Mouse (Mus musculus) forebrain, embryonic 12.5 days (tissue): ENCODE data around the gene Chrna1. TPM values are rescaled to one million over a fixed set of nuclear protein-coding genes. Genes with fewer than 3 reads are reported as not detected.

Experiments
- ATAC-seq: fragments of 200-750 bp; cut with Nextera tagmentation; 2 replicates; pipeline ENCODE4 v1.8.0; 2017; ENCODE audit warnings: moderate TSS enrichment; ENCODE audit not compliant: low FRiP score
- H3K27ac ChIP-seq: fragments of 300-500 bp; sonication (generic); 2 replicates; pipeline ENCODE4 v1.5.1; 2016; ENCODE audit warnings: mild to moderate bottlenecking
- H3K27me3 ChIP-seq: fragments of 300-500 bp; sonication (generic); 2 replicates; pipeline ENCODE4 v1.6.1; 2016; ENCODE audit warnings: mild to moderate bottlenecking
- H3K36me3 ChIP-seq: fragments of 300-500 bp; sonication (generic); replicated peaks from 2 replicates; pipeline ENCODE4 v1.6.1; 2016; ENCODE audit warnings: mild to moderate bottlenecking
- H3K4me1 ChIP-seq: fragments of 300-500 bp; sonication (generic); 2 replicates; pipeline ENCODE4 v1.6.1; 2016
- H3K4me2 ChIP-seq: fragments of 300-500 bp; sonication (generic); 2 replicates; pipeline ENCODE4 v1.6.1; 2016; ENCODE audit warnings: mild to moderate bottlenecking, moderate library complexity
- H3K4me3 ChIP-seq: fragments of 300-500 bp; sonication (generic); replicated peaks from 2 replicates; pipeline ENCODE4 v1.5.1; 2016; ENCODE audit warnings: mild to moderate bottlenecking
- H3K9ac ChIP-seq: fragments of 300-500 bp; sonication (generic); 2 replicates; pipeline ENCODE4 v1.6.1; 2016; ENCODE audit warnings: mild to moderate bottlenecking
- H3K9me3 ChIP-seq: fragments of 300-500 bp; sonication (generic); 2 replicates; pipeline ENCODE4 v1.6.1; 2016
- WGBS: fragments of 180-500 bp; shearing (Covaris S2); methylation state at CpG from one replicate; pipeline ENCODE4 v1.1.7; 2016; 5-methylcytosine and 5-hydroxymethylcytosine counted together
- polyA plus RNA-seq: library from polyadenylated mRNA; unstranded; fragments of >200 nt; fragmentation: Nextera tagmentation; extraction: Ambion mirVana; gene quantifications from 2 replicates; pipeline ENCODE4 v1.2.1, GENCODE M21; 2016

The Chrna1 gene
- polyA plus RNA-seq, 1 experiment from 2014 or later: 0.10 TPM

DNA sequence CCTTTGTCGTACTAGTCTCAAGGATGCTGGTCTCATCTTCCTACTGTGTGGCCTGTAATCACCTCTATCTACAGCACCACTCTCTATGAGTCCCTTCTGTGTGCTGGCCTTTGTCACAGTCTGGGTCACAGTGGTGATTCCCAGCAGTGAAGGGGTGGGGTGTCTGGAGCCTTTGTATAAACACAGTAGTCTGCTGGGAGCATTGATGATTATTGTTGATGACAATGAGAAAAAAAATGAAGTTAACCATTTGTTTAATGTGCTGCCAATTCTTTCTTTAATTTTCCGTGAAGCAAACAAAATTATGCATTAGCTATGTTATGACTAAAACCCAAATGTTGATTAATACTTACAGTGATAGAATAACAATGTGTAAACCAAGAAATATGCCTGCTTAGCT lies 8.8 kb upstream of the Chrna1 start:
- H3K27me3 ChIP-seq: peaks cover 18% of the 10 kb centered on the region; the same call in 1 of the 2 replicates
- 81% methylated on average over 2 of the region's 2 CpGs for WGBS
- H3K4me3 ChIP-seq: no peak overlapping the region
- peaks cover 19% of the 10 kb centered on the region for H3K4me1 ChIP-seq
- H3K27ac ChIP-seq: no peak overlapping the region
- no peak overlapping the region for H3K4me2 ChIP-seq
- no peaks in the 10 kb centered on the region for H3K9me3 ChIP-seq
- no peaks in the 10 kb centered on the region for H3K36me3 ChIP-seq
- H3K9ac ChIP-seq: no peak overlapping the region
- no peak for ATAC-seq

DNA sequence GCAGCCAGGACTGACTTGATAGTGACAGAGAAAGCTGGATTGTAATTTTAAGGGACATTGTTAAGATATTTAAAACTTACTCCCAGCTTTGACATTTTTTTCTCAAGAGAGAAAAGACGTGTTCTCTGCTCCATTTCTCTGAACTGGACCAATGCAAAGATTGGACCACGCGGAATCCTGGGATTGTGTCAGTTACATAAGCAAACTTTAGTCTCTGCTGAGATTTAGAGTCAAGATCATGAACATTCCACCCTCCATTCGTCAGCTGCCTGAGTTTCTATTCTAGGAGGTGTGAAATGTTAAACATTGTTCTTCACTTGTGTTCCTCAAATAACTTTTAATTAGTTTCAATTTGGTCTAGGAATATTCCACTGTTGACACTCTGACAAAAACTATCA lies 7.0 kb upstream of the Chrna1 start:
- Histone ChIP-seq H3K9ac (no peak overlapping the region), H3K4me3 (no peak overlapping the region), H3K4me2 (no peak overlapping the region), H3K9me3 (no peaks in the 10 kb centered on the region), H3K36me3 (no peaks in the 10 kb centered on the region), H3K4me1 (peaks cover 19% of the 10 kb centered on the region), H3K27me3 (peaks cover 18% of the 10 kb centered on the region; the same call in 1 of the 2 replicates), H3K27ac (no peak overlapping the region)
- no peak for ATAC-seq
- 58% methylated on average over 4 of the region's 4 CpGs for WGBS

DNA sequence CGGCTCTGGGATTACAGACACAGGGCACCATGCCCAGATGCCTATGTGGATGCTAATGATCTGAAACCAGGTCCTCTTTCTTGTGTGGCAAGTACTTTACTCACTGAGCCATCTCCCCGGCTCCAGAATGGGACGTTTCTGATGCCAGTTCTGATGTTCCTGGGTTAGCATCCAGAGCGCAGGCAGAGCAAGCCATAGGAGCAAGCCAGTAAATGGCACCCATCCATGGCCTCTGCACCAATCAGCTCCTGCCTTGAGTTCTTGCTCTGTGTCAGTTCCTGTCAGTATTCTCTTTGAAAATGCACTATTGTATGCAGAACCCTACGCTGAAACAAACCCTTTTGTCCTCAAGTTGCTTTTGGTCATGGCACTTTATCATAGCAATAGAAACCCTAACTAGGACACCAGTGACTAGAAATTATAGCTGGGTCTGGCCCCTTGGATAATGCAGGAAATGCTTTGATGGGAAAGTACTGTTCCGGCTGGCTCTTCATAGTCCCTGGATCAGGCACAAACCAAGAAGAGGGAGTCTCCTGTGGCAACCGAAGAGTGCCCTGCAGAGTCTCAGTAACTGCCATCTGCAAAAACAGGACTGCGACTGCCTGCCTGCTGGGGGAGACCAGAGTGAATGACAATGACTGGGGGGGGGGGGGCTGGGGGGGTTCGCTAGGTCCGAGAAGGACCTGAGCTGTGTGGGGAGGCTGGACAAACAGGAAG lies 6.4 kb upstream of the Chrna1 start:
- Histone ChIP-seq H3K27me3 (peaks cover 18% of the 10 kb centered on the region; the same call in 1 of the 2 replicates), H3K27ac (no peak overlapping the region), H3K4me1 (peaks cover 19% of the 10 kb centered on the region), H3K4me2 (no peak overlapping the region), H3K9ac (no peak overlapping the region), H3K9me3 (no peaks in the 10 kb centered on the region), H3K4me3 (no peak overlapping the region), H3K36me3 (no peaks in the 10 kb centered on the region)
- 62% methylated on average over 10 of the region's 10 CpGs for WGBS
- ATAC-seq: no peak

DNA sequence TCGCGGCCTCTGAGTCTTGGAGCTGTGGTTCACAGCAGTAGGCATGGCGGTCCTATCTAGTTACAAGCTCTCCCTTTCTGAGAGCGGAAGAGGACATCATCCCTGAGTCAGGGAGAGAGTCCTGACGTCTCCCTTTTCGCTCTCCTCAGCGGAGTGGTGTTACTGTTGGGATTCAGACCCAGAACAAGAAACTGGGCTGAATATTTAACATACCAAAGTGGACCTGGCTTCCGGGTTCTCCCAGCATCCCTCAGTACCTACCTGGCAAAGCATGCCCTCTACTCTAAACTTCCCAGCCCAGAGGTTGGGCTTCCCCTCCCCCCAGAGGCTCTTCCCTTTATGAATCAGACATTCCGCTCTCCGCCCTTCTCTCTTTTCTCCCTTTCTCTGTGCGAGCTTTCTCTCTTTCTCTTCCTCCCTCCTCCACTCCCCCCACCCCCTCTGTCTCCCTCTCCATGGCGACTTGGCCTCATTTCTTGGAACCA lies 5.3 kb upstream of the Chrna1 start:
- peaks cover 13% of the 10 kb centered on the region for H3K4me1 ChIP-seq
- no peaks in the 10 kb centered on the region for H3K36me3 ChIP-seq
- H3K27ac ChIP-seq: no peak overlapping the region
- peak overlapping the region; percentile 39; the same call in 1 of the 2 replicates for H3K9ac ChIP-seq
- no peaks in the 10 kb centered on the region for H3K9me3 ChIP-seq
- peaks cover 13% of the 10 kb centered on the region; the same call in 1 of the 2 replicates for H3K27me3 ChIP-seq
- ATAC-seq: peak; percentile 28; the same call in 1 of the 2 replicates
- H3K4me3 ChIP-seq: peak overlapping the region; percentile 40
- 17% methylated on average over 12 of the region's 12 CpGs for WGBS
- H3K4me2 ChIP-seq: peak overlapping the region; percentile 62

DNA sequence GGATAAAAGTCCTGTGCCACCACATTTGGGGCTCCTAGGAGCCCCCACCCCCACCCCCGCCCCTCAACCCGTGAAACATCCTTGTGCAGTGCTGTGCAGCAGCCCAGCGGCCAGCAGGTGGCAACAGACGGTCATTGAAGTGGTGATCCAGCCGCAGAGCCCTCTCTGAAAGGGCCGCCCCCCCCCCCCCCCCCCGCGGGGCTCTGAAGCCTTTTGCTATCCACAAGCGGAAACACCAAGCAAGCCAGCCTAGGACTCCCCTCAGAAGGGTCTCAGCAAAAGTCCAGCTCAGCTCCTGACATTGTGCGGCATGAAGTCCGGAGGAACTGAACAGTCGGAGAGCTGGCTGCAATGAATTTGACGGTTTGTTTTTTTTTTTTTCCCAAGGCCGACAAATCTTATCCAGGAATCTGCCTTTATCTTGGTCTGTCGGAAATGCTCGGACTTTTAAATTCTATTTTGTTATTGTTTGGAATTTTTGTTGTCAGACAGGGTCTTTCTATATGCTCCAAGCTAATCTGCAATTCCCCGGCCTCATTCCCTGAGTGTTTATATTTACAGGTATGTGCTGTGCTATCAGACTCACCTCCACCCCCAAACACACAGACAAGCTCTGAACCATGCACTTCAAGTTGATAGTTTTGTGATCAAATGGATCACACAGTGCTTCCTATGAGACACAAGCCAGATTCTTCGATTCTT lies 4.7 kb upstream of the Chrna1 start:
- Histone ChIP-seq H3K9me3 (no peaks in the 10 kb centered on the region), H3K36me3 (no peaks in the 10 kb centered on the region), H3K9ac (peak overlapping the region; percentile 39; the same call in 1 of the 2 replicates), H3K4me3 (peak overlapping the region; percentile 40), H3K27ac (no peak overlapping the region), H3K4me2 (peak overlapping the region; percentile 62), H3K4me1 (peaks cover 7% of the 10 kb centered on the region), H3K27me3 (peaks cover 13% of the 10 kb centered on the region; the same call in 1 of the 2 replicates)
- ATAC-seq: peak; percentile 90
- WGBS: 4% methylated on average over 18 of the region's 18 CpGs

DNA sequence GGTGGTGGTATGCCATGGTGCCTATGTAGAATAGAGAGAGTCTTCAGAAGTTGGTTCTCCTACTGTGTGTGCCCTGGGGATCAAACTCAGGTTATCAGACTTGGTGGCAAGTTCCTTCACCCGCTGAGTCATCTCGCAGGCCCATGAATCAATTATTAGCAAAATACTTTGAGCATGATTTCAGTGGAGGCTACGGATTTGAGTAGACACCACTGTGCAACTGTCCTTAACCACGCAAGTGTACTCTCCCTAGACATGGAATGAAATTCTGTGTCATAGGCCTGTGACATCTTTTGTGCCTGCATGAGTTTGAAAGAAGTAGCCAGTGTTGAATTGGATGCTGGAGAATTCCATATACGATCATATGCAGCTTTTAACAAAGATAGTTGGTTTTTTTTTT lies 582 bp upstream of the Chrna1 start:
- no peak for ATAC-seq
- H3K9ac ChIP-seq: no peak overlapping the region
- peaks cover 6% of the 10 kb centered on the region for H3K4me1 ChIP-seq
- H3K4me3 ChIP-seq: no peak overlapping the region
- no peak overlapping the region for H3K4me2 ChIP-seq
- H3K36me3 ChIP-seq: no peaks in the 10 kb centered on the region
- H3K27ac ChIP-seq: no peak overlapping the region
- WGBS: 92% methylated on average over 5 of the region's 5 CpGs
- no peaks in the 10 kb centered on the region for H3K9me3 ChIP-seq
- no peaks in the 10 kb centered on the region for H3K27me3 ChIP-seq

DNA sequence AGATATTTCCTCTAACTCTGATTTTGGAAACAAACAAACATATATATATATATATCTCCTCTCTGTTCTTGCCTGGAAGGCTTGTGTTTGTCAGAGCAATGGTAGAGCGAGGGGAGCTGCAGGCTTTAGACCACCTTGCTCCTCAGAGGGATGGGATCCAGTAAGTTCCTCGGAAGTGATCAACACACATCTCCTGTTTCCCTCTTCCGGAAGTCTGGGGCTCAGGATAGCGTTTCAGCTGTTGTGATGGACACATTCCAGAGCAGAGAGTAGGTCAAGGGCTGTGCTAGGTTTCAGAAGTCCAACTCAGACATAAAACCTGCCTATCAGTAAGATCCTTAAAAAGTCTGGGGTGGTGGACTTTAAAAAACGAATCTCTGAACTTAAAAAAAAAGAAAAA lies 970 bp downstream of the Chrna1 start:
- Histone ChIP-seq H3K4me1 (no peaks in the 10 kb centered on the region), H3K4me3 (no peak overlapping the region), H3K27ac (no peak overlapping the region), H3K9me3 (no peaks in the 10 kb centered on the region), H3K9ac (no peak overlapping the region), H3K36me3 (no peaks in the 10 kb centered on the region), H3K27me3 (no peaks in the 10 kb centered on the region), H3K4me2 (no peak overlapping the region)
- no peak for ATAC-seq
- WGBS: 73% methylated on average over 5 of the region's 5 CpGs

DNA sequence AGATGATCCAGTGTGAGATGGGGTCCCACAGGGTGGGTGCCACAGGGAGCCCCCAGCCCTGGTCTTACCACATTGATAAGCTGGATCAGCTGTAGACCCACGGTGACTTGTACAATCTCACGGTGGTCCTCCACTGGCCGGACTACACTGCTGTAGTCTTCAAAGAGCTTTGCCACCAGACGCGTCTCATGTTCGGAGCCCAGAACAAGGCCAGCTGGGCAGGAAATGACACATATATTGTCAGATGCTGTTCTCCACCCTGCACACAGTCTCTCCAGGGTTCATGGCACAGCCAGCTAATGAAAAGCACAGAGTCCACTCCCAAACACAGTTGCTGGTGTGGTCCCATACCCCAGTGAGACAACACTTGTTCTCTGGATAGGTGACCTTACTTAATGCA lies 5.7 kb downstream of the Chrna1 start:
- Histone ChIP-seq H3K9ac (no peak overlapping the region), H3K36me3 (no peaks in the 10 kb centered on the region), H3K27me3 (no peaks in the 10 kb centered on the region), H3K4me2 (no peak overlapping the region), H3K9me3 (no peaks in the 10 kb centered on the region), H3K4me1 (peaks cover 10% of the 10 kb centered on the region), H3K27ac (no peak overlapping the region), H3K4me3 (no peak overlapping the region)
- ATAC-seq: no peak
- 86% methylated on average over 6 of the region's 6 CpGs for WGBS

DNA sequence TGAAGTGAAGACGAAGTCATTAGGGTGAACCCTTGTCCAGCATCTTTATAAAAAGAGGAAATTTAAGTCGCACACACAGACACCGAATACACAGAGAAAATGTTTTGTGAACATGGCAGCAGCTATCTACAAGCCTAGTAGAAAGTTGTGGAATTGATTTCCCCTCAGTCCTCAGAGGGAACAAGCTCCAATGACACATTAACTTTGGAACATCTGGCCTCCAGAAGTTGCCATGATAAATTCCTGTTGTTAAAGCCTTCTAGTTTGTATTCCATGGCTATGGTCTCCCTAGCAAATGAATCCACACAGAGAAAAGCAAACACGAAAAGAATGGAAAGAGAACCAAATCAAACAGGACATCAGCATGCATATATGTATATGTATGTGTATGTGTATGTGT lies 6.6 kb downstream of the Chrna1 start:
- Histone ChIP-seq H3K27ac (0 out of 2 replicates have a peak overlapping the region, but pooled peaks have one; percentile 72), H3K36me3 (no peaks in the 10 kb centered on the region)
- ATAC-seq: no peak

DNA sequence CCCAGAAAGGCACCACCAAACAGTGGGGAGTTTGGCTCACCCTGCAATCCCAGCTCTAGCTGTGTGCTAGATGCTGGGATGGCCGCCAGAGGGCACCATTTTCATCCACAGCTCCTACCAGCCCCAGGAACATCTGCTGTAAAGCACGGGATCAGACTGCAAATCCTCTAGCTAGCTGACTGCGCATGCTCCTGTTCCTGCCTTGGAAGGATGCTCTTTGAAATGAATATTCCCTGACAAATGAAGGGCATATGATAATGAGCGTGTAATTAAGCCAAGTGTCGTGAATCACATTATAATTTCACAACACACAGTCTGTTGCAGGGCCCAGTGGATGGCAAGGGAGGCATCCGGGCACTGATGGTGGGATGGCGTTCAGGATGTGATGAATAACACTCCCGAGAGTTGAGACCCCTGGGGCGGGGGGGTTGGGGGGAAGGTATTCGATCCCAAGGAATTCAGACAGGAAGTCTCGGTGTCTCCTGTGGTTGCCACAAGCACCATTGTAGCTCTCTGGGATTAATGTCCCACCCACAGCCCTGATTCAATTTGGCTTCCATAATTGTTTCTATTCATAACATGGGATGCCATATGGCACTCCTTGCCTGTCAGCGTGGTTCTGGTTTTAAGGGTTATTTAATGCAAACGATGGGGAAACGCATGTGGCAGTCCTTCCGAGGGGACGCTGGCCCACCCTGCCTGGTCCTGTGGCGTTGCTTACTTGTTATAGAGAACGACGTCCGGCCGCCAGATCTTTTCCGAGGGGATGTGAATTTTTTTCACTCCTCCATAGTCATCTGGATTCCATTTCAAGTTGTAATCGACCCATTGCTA lies 7.4 kb downstream of the Chrna1 start:
- peaks cover 10% of the 10 kb centered on the region for H3K4me1 ChIP-seq
- 0 out of 2 replicates have a peak overlapping the region, but pooled peaks have one; percentile 17 for H3K9ac ChIP-seq
- no peaks in the 10 kb centered on the region for H3K36me3 ChIP-seq
- no peaks in the 10 kb centered on the region for H3K9me3 ChIP-seq
- 23% methylated on average over 23 of the region's 23 CpGs for WGBS
- H3K27ac ChIP-seq: peak overlapping the region; percentile 72
- ATAC-seq: peak; percentile 91
- peak overlapping the region; percentile 52 for H3K4me2 ChIP-seq
- H3K4me3 ChIP-seq: peak overlapping the region; percentile 30
- peaks cover 9% of the 10 kb centered on the region; the same call in 1 of the 2 replicates for H3K27me3 ChIP-seq

More for the DNA sequence above, 6.6 kb downstream of the Chrna1 start:
- Histone ChIP-seq H3K27me3 (0 out of 2 replicates have a peak, but pooled peaks cover under 1% of the 10 kb centered on the region), H3K4me3 (no peak overlapping the region), H3K4me1 (peaks cover 10% of the 10 kb centered on the region), H3K9me3 (no peaks in the 10 kb centered on the region), H3K4me2 (no peak overlapping the region; the same call in 1 of the 2 replicates), H3K9ac (no peak overlapping the region)
- WGBS: 88% methylated on average over 4 of the region's 4 CpGs

DNA sequence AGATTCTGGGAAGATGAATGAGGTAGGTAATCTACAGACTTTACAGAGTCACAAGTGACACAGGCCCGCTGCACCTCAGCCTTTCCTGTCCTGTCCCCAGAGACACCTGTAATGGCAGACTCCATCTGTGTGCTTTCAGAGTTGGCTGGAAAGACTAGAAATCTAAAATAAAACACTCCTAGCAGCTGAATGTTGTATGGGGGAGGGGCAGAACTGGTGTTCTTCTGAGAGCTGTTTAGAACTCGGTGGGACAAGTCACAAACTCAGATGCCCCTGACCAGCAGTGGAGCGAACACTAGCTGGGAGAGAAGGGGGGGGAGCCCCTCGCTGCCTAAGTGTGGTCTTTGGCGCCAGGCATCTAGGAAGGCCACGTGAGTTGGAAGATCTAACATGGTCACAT lies 8.2 kb downstream of the Chrna1 start:
- WGBS: 66% methylated on average over 6 of the region's 6 CpGs
- Histone ChIP-seq H3K4me3 (no peak overlapping the region), H3K27me3 (peaks cover 9% of the 10 kb centered on the region; the same call in 1 of the 2 replicates), H3K4me2 (no peak overlapping the region), H3K9me3 (no peaks in the 10 kb centered on the region), H3K36me3 (no peaks in the 10 kb centered on the region), H3K27ac (no peak overlapping the region), H3K4me1 (peaks cover 10% of the 10 kb centered on the region), H3K9ac (no peak overlapping the region)
- ATAC-seq: no peak

DNA sequence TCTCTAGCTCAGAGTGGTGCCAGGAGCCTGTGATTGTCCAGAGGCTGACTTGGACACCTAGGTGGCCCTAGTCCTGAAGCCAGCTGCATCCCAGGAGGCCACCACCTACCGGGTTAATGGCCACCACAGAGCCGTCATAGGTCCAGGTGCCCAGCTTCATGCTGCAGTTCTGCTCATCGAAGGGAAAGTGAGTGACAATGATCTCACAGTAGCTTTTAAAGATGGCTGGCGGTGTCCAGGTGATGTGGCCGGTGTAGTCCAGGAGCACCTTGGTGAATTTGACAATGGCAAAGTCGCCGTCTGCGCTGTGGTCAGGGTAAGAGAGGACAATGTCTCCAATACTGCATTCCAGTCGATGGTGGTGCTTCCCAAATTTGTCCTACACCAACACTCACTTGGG lies 8.8 kb downstream of the Chrna1 start:
- Histone ChIP-seq H3K27ac (no peak overlapping the region), H3K36me3 (no peaks in the 10 kb centered on the region), H3K9me3 (no peaks in the 10 kb centered on the region), H3K4me2 (no peak overlapping the region), H3K4me3 (no peak overlapping the region), H3K9ac (no peak overlapping the region), H3K27me3 (peaks cover 9% of the 10 kb centered on the region; the same call in 1 of the 2 replicates), H3K4me1 (peaks cover 10% of the 10 kb centered on the region)
- 96% methylated on average over 9 of the region's 9 CpGs for WGBS
- ATAC-seq: no peak
